Mouse (Mus musculus) ovary, adult 10 weeks (tissue): ENCODE results near the gene Prcd. TPM values are rescaled to one million over a fixed set of nuclear protein-coding genes. Genes with fewer than 3 reads are reported as not detected.

Source experiments
- polyA plus RNA-seq: library from polyadenylated mRNA; stranded (reverse); fragments of 350-450 nt; fragmentation: Illumina TruSeq; extraction: RNeasy Lipid Tissue Mini Kit (QIAGEN cat#74804); gene quantifications from one replicate; pipeline ENCODE4 v1.2.3, GENCODE M21; 2014

The Prcd gene
- 1.3 TPM for polyA plus RNA-seq

DNA sequence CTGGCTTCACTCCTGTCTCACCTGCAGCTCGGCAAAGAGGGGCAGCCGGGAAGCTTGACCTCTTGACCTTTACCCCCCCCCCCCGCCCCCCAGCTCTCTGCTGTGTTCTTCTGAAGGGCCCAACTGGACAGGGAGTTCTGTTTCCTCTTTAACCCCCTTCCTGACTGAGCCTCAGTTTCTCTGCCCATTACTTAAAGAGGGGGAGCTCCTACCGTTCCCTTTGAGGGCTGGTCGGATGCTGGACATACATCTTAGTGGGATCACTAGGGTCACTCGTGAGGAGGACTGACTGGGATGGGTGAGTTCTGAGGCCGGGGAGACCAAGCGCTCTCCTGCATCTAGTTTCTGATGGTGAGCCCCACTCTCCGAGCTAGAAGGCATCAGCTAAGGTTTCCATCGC is at the start of gene Prcd:
TSS of gene Prcd (plus strand) at position 301 of the 400 bp plus-strand sequence.

DNA sequence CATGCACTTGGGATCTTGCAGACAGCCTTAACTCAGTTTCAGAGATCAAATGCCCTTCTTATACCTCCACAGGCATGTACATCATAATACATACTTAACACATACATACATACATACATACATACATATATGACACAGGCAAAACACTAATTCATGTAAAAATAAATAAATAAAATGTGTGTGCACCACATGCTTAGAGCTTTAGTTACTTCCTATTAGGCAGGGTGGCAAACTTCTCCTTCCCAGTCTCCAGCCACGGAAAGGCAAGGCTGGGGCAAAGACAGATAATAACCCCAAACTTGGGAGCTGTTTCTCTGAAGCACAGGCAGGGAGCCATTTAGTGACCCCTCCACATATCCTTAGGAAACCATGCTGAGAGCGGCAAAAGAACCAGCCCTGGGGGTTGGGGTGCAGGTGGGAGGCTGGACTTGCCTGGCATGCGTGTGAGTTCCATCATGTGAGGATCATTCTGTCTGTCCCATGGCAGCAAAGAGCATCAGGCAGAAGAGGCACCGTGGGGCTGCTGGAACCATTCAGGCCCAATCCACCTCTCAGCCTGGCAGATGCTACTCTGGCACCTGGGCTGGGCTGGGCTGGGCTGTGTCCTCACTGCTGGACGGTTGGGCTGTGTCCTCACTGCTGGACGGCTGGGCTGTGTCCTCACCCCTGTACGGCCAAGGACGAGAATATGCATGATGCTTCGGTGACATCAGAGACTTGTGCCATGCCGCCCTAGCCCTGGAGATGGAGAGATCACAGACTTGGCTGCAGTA is 26.8 kb upstream of the Prcd start, which contains the start of gene Rhbdf2:
TSS of gene Rhbdf2 (minus strand) at position 721 of the 773 bp plus-strand sequence.

DNA sequence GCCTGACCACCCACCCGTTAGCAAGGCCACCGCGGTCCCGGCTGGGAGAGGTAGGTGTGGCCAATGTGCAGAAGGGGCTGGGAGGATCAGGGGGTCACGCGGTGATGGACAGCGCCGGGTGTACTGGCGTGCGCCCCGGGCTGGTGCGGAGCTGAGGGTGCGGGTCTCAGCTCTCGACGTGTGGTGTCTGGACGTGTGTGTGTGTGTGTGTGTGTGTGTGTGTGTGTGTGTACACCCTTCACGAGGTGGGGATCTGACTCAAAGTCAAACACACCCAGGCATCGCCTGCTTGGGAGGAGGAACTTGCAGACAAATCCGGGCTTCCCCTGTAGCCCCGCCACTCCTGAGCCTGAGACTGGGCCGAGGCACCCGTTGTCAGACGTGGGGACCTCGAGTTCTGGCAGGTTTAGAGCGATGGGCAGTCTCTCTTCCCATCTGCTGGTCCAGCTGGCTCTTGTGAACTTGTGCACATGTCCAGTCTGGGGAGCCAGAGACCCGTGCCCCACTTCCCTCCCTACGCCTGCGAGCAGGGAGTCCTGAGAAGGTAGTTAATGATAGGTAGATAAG is 1.0 kb downstream of the Prcd start, which contains the start of gene Cygb:
TSS of gene Cygb (minus strand) at position 59 of the 567 bp plus-strand sequence.

Other genes with a start within 250 kb of the Prcd start
- gene Rnf157, start 240.5 kb upstream of the Prcd start, polyA plus RNA-seq, result 0.88 TPM
- gene Ubald2, start 219.4 kb upstream of the Prcd start, polyA plus RNA-seq, result 7.1 TPM
- gene Qrich2, start 187.3 kb upstream of the Prcd start, polyA plus RNA-seq, result not detected
- 33.9 TPM for gene Prpsap1, start 159.3 kb upstream of the Prcd start, polyA plus RNA-seq
- 0.51 TPM for gene Sphk1, start 122.6 kb upstream of the Prcd start, polyA plus RNA-seq
- 9.0 TPM for gene Ube2o, start 72.1 kb upstream of the Prcd start, polyA plus RNA-seq
- gene Aanat, start 67.1 kb upstream of the Prcd start, polyA plus RNA-seq, result not detected
- gene Rhbdf2, start 26.5 kb upstream of the Prcd start, polyA plus RNA-seq, result 0.11 TPM
- gene Cygb, start 779 bp downstream of the Prcd start, polyA plus RNA-seq, result 2.0 TPM
- not detected for gene St6galnac1, start 122.0 kb downstream of the Prcd start, polyA plus RNA-seq
- 19.1 TPM for gene Mxra7, start 174.5 kb downstream of the Prcd start, polyA plus RNA-seq
- 48.1 TPM for gene Mettl23, start 189.7 kb downstream of the Prcd start, polyA plus RNA-seq
- 8.9 TPM for gene Jmjd6, start 189.9 kb downstream of the Prcd start, polyA plus RNA-seq
- gene Mfsd11, start 198.9 kb downstream of the Prcd start, polyA plus RNA-seq, result 20.6 TPM
- gene Srsf2, start 199.6 kb downstream of the Prcd start, polyA plus RNA-seq, result 536 TPM